Mouse (Mus musculus) MEL (cell line): Measurements from ENCODE around the gene Ctbs. TPM values are rescaled to one million over a fixed set of nuclear protein-coding genes. Genes with fewer than 3 reads are reported as not detected.

Experiments
- DNase-seq: peaks from one replicate; pipeline ENCODE4 v3.0.0; 2011; ENCODE audit warnings: low read depth, low spot score
- H3K27ac ChIP-seq: 2 replicates; pipeline ENCODE4 v1.5.1; 2012; ENCODE audit warnings: low read depth, mild to moderate bottlenecking, control low read depth, low read length, moderate library complexity; ENCODE audit not compliant: control insufficient read depth
- H3K27me3 ChIP-seq, 2 experiments: fragments of 150-350 bp in 1 of 2; sonication (generic) in 1 of 2; 2 replicates each; pipeline ENCODE4 v1.6.1; 2012; ENCODE audit warnings: low read length in 2 of 2, mild to moderate bottlenecking in 2 of 2, improper control_type of control experiment in 1 of 2, moderate library complexity in 1 of 2; ENCODE audit not compliant: insufficient read depth in 2 of 2, control insufficient read depth in 1 of 2
- H3K36me3 ChIP-seq, 2 experiments: 2 replicates each; pipeline ENCODE4 v1.6.1; 2012 to 2014; ENCODE audit warnings: low read length in 2 of 2, improper control_type of control experiment in 1 of 2, inconsistent platforms in 1 of 2, mild to moderate bottlenecking in 1 of 2; ENCODE audit not compliant: insufficient read depth in 2 of 2, control insufficient read depth in 1 of 2
- H3K4me1 ChIP-seq, 2 experiments: fragments of 150-350 bp in 1 of 2; sonication (generic) in 1 of 2; 2 replicates each; pipeline ENCODE4 v1.6.1; 2012; ENCODE audit warnings: low read length in 2 of 2, improper control_type of control experiment in 1 of 2, mild to moderate bottlenecking in 1 of 2; ENCODE audit not compliant: insufficient read depth in 2 of 2, control insufficient read depth in 1 of 2
- H3K4me3 ChIP-seq, 2 experiments: fragments of 150-350 bp in 1 of 2; sonication (generic) in 1 of 2; 2 replicates each; pipeline ENCODE4 v1.5.1; 2012; ENCODE audit warnings: low read depth in 2 of 2, low read length in 2 of 2, mild to moderate bottlenecking in 2 of 2, moderate library complexity in 2 of 2, control low read depth in 1 of 2, improper control_type of control experiment in 1 of 2; ENCODE audit not compliant: control insufficient read depth in 1 of 2, insufficient read depth in 1 of 2
- H3K79me2 ChIP-seq: 2 replicates; pipeline ENCODE4 v1.6.1; 2012; ENCODE audit warnings: mild to moderate bottlenecking, low read length, moderate library complexity; ENCODE audit not compliant: control insufficient read depth, poor library complexity, insufficient read depth
- H3K9ac ChIP-seq: 2 replicates; pipeline ENCODE4 v1.6.1; 2012; ENCODE audit warnings: low read depth, mild to moderate bottlenecking, control low read depth, low read length, moderate library complexity; ENCODE audit not compliant: control insufficient read depth, poor library complexity, severe bottlenecking
- H3K9me3 ChIP-seq: fragments of 150-350 bp; sonication (generic); replicated peaks from 2 replicates; pipeline ENCODE4 v1.6.1; 2012; ENCODE audit warnings: mild to moderate bottlenecking, low read length, improper control_type of control experiment, moderate library complexity; ENCODE audit not compliant: insufficient read depth
- CTCF ChIP-seq, 3 experiments: IDR thresholded peaks in 2 of 3; conservative IDR thresholded peaks in 1 of 3; 2 replicates each; pipeline ENCODE4 v1.5.1; 2011 to 2012; ENCODE audit warnings: low read length in 3 of 3, low read depth in 2 of 3, mild to moderate bottlenecking in 2 of 3, improper control_type of control experiment in 1 of 3, inconsistent platforms in 1 of 3, mixed read lengths in 1 of 3, moderate library complexity in 1 of 3; ENCODE audit not compliant: control insufficient read depth in 1 of 3, insufficient read depth in 1 of 3, poor library complexity in 1 of 3, severe bottlenecking in 1 of 3
- ELF1 ChIP-seq: IDR thresholded peaks from 2 replicates; pipeline ENCODE4 v1.6.1; 2014; ENCODE audit warnings: low read depth, mild to moderate bottlenecking, inconsistent platforms, low read length, improper control_type of control experiment, moderate library complexity
- EP300 ChIP-seq, 2 experiments: IDR thresholded peaks; 2 replicates each; pipeline ENCODE4 v1.6.1; 2011; ENCODE audit warnings: improper control_type of control experiment in 2 of 2, low read length in 2 of 2, low read depth in 1 of 2, mild to moderate bottlenecking in 1 of 2
- ETS1 ChIP-seq: IDR thresholded peaks from 2 replicates; pipeline ENCODE4 v1.6.1; 2012; ENCODE audit warnings: low read depth, mild to moderate bottlenecking, inconsistent platforms, low read length, improper control_type of control experiment, moderate library complexity
- GATA1 ChIP-seq: IDR thresholded peaks from 2 replicates; pipeline ENCODE4 v1.6.1; 2011; ENCODE audit warnings: low read depth, low read length, improper control_type of control experiment
- JUND ChIP-seq: IDR thresholded peaks from 2 replicates; pipeline ENCODE4 v1.6.1; 2011; ENCODE audit warnings: low read depth, mild to moderate bottlenecking, improper control_type of control experiment, low read length
- MAX ChIP-seq: IDR thresholded peaks from 2 replicates; pipeline ENCODE4 v1.6.1; 2011; ENCODE audit warnings: low read length, improper control_type of control experiment
- MAZ ChIP-seq: IDR thresholded peaks from 2 replicates; pipeline ENCODE4 v1.6.1; 2012; ENCODE audit warnings: low read depth, mild to moderate bottlenecking, inconsistent platforms, low read length, improper control_type of control experiment
- MEF2A ChIP-seq: IDR thresholded peaks from 2 replicates; pipeline ENCODE4 v1.6.1; 2014; ENCODE audit warnings: low read depth, mild to moderate bottlenecking, inconsistent platforms, low read length, improper control_type of control experiment; ENCODE audit not compliant: poor library complexity, insufficient replicate concordance, severe bottlenecking; ENCODE audit errors: extremely low read depth
- MXI1 ChIP-seq: IDR thresholded peaks from 2 replicates; pipeline ENCODE4 v1.6.1; 2011; ENCODE audit warnings: mild to moderate bottlenecking, low read depth, low read length, improper control_type of control experiment
- MYB ChIP-seq: IDR thresholded peaks from 2 replicates; pipeline ENCODE4 v1.6.1; 2011; ENCODE audit warnings: mild to moderate bottlenecking, low read depth, low read length, improper control_type of control experiment
- POLR2A ChIP-seq, 2 experiments: IDR thresholded peaks; 2 replicates each; pipeline ENCODE4 v1.6.1; 2011 to 2012; ENCODE audit warnings: low read length in 2 of 2, mild to moderate bottlenecking in 2 of 2, control low read depth in 1 of 2, improper control_type of control experiment in 1 of 2, low read depth in 1 of 2, moderate library complexity in 1 of 2; ENCODE audit not compliant: control insufficient read depth in 1 of 2, insufficient read depth in 1 of 2, poor library complexity in 1 of 2
- POLR2AphosphoS2 ChIP-seq: IDR thresholded peaks from 2 replicates; pipeline ENCODE4 v1.6.1; 2011; ENCODE audit warnings: low read length, improper control_type of control experiment
- SIN3A ChIP-seq: IDR thresholded peaks from 2 replicates; pipeline ENCODE4 v1.6.1; 2012; ENCODE audit warnings: low read length, improper control_type of control experiment, inconsistent platforms
- TCF12 ChIP-seq: IDR thresholded peaks from 2 replicates; pipeline ENCODE4 v1.6.1; 2014; ENCODE audit warnings: low read depth, mild to moderate bottlenecking, inconsistent platforms, low read length, improper control_type of control experiment, moderate library complexity
- UBTF ChIP-seq: IDR thresholded peaks from 2 replicates; pipeline ENCODE4 v1.6.1; 2012; ENCODE audit warnings: low read depth, mild to moderate bottlenecking, inconsistent platforms, low read length, improper control_type of control experiment, moderate library complexity, borderline replicate concordance; ENCODE audit not compliant: insufficient read depth
- USF2 ChIP-seq, 2 experiments: IDR thresholded peaks; 2 replicates each; pipeline ENCODE4 v1.6.1; 2011 to 2012; ENCODE audit warnings: improper control_type of control experiment in 2 of 2, low read length in 2 of 2, borderline replicate concordance in 1 of 2, inconsistent platforms in 1 of 2, low read depth in 1 of 2, mild to moderate bottlenecking in 1 of 2; ENCODE audit not compliant: insufficient read depth in 1 of 2
- ZC3H11A ChIP-seq: IDR thresholded peaks from 2 replicates; pipeline ENCODE4 v1.6.1; 2012; ENCODE audit warnings: low read depth, mild to moderate bottlenecking, inconsistent platforms, low read length, improper control_type of control experiment
- ZMIZ1 ChIP-seq: IDR thresholded peaks from 2 replicates; pipeline ENCODE4 v1.6.1; 2012; ENCODE audit warnings: low read depth, mild to moderate bottlenecking, inconsistent platforms, low read length, improper control_type of control experiment, moderate library complexity
- polyA plus RNA-seq, 2 experiments: library from polyadenylated mRNA; stranded (reverse) in 1 of 2; unstranded in 1 of 2; fragments of >175 nt in 1 of 2; fragments of >200 nt in 1 of 2; gene quantifications; 2 replicates each; pipeline versions ENCODE4 v1.2.1 to v1.2.4; 2012; ENCODE audit warnings: low replicate concordance in 2 of 2, low read depth in 1 of 2; ENCODE audit not compliant: insufficient read length in 2 of 2, insufficient read depth in 1 of 2, missing spikeins in 1 of 2
- total RNA-seq: library from RNA; depleted of rRNA; stranded (reverse); fragments of 300-350 nt; gene quantifications from 2 replicates; pipeline ENCODE4 v1.2.3, GENCODE M21; 2012

The Ctbs gene
- total and polyA plus RNA-seq, 3 experiments = 3.2 to 5.1 TPM; not detected in 1

GRCm38 (mm10) chr3:146436114-146436513, 13.5 kb upstream of the Ctbs start:
- DNase-seq = no peak
- Histone ChIP-seq H3K36me3 (peaks cover 0 to 10% of the 10 kb centered on the region in 2 experiments; a peak in 2 of 4 replicates), H3K4me3 (no peak overlapping the region), H3K79me2 (no peaks in the 10 kb centered on the region), H3K27me3 (no peaks in the 10 kb centered on the region)
- no peak for TF ChIP-seq ETS1
- no peak for TF ChIP-seq POLR2A (IDR thresholded peaks at IDR 0.05; ENCODE audit: control insufficient read depth in 1 of 2, insufficient read depth in 1 of 2, low read depth in 1 of 2, low read length in 2 of 2, poor library complexity in 1 of 2)
- TF ChIP-seq UBTF = no peak
- no peak for TF ChIP-seq MAX
- TF ChIP-seq, all 39 proteins: peak for 0
- no peak overlapping the region for H3K9ac ChIP-seq
- no peaks in the 10 kb centered on the region for H3K4me1 ChIP-seq
- no peak overlapping the region for H3K27ac ChIP-seq
- H3K9me3 ChIP-seq = no peaks in the 10 kb centered on the region

DNA sequence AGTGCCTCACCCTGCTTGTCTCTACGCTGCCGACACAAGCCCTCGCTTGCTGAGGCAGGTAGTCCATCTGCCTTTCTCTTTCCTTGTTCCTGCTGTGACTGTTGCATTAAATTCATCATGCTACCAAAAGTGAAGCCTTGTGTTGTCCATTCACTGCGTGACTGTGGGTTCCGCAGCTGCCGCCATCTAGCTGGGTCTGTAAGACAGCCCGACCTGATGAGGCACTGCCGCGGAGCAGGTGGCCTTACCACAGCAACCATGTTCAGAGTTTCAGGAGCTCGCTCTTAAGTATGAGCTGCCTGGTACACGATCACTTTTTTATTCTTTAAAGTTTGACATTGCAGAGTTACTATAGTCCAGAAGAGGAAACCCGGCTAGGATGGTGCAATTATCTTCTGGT, 9.6 kb upstream of the Ctbs start:
- Histone ChIP-seq H3K9me3 (no peaks in the 10 kb centered on the region), H3K27me3 (no peaks in the 10 kb centered on the region), H3K4me3 (no peak overlapping the region), H3K4me1 (no peaks in the 10 kb centered on the region), H3K27ac (no peak overlapping the region), H3K36me3 (peaks cover 0 to 6% of the 10 kb centered on the region in 2 experiments; a peak in 2 of 4 replicates), H3K79me2 (no peaks in the 10 kb centered on the region), H3K9ac (no peak overlapping the region)
- TF ChIP-seq JUND = no peak
- TF ChIP-seq MXI1 = no peak
- no peak for TF ChIP-seq MEF2A
- TF ChIP-seq SIN3A = no peak
- no peak for TF ChIP-seq MAZ
- TF ChIP-seq EP300 (IDR thresholded peaks at IDR 0.05; ENCODE audit: low read depth in 1 of 2, low read length in 2 of 2) = no peak
- no peak for TF ChIP-seq MYB
- TF ChIP-seq ELF1 = no peak
- TF ChIP-seq TCF12 = no peak
- no peak for TF ChIP-seq ZC3H11A
- TF ChIP-seq POLR2AphosphoS2 = no peak
- no peak for TF ChIP-seq USF2 (IDR thresholded peaks at IDR 0.05; ENCODE audit: borderline replicate concordance in 1 of 2, insufficient read depth in 1 of 2, low read depth in 1 of 2, low read length in 2 of 2)
- TF ChIP-seq CTCF (IDR thresholded peaks at IDR 0.05 in 2 of 3, conservative IDR thresholded peaks at IDR 0.05 in 1 of 3; ENCODE audit: control insufficient read depth in 1 of 3, insufficient read depth in 1 of 3, low read depth in 2 of 3, low read length in 3 of 3, poor library complexity in 1 of 3, severe bottlenecking in 1 of 3) = no peak
- TF ChIP-seq GATA1 = no peak
- no peak for TF ChIP-seq ZMIZ1
- no peak for DNase-seq
